Mouse (Mus musculus) mature B cell (primary cell): ENCODE results near the gene Sox13.

Source experiments
- in situ Hi-C: fragments of 300-500 bp; cut with MboI; formaldehyde crosslinking; loops from 2 replicates; pipeline ENCODE4 v1.14.3; 2019

The Sox13 gene

DNA sequence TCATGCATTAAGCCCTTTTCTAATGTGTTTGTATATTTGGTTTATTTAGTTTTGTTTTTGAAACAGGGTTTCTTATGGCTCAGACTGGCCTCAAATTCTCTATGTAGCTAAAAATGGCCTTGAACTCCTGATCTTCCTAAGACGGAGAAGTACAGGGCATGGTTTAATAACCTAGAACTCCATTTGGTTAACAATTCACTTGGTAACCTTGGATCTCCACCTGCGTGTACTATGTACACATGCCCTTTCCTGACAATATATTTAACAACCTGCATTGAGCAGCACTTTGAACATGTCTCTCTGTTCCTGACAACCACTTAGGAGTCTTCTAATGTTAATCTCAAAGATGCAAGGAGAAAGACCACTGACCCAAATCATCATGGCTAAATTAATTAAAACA, 7.0 kb upstream of the Sox13 start:
- in situ Hi-C loops = no loop called here

DNA sequence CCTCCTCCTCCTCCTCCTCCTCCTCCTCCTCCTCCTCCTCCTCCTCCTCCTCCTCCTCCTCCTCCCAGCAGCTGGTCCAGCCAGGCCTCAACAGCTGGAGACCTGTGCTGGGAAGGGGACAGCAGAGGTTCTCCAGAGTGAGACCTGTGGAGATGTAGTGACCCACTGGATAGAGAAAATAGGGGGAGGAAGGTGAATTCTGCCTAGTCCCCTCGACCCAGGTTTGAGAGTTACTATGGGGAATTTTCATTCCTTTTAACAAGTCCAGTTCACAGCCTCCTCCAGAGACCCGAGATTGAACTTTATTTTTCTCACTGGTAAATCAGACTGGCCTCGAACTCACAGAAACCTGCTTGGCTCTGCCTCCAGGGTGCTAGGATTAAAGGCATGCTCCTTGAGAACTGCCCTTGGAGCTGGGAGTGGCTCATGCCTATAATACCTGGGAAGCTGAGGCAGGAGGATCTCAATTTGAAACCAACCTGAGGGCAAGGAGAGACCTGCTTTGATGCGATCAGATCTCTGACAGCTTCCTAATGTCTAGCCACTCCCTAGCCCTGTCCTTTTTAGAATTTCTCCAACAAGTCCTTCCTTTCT, 467 bp upstream of the Sox13 start:
- in situ Hi-C loops = no loop called here

DNA sequence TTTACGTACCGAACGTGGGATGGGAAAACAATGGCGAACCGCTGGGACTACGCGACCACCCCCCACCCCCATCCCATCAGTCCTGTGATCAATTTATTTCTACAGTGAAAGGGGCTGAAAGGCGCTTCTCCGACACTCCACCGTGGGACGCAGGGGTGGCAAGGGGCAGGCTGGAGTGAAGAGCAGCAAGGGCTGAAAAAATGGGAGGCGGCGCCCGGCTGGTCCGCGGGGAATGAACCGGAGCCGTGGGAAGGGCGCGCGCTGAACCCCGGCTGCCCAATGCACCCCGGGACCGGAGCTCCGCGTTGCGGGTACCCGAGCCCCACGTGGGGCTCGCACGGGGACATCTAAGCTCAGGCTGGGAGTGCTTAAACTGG, 1.0 kb downstream of the Sox13 start:
- in situ Hi-C loops = no loop called here

DNA sequence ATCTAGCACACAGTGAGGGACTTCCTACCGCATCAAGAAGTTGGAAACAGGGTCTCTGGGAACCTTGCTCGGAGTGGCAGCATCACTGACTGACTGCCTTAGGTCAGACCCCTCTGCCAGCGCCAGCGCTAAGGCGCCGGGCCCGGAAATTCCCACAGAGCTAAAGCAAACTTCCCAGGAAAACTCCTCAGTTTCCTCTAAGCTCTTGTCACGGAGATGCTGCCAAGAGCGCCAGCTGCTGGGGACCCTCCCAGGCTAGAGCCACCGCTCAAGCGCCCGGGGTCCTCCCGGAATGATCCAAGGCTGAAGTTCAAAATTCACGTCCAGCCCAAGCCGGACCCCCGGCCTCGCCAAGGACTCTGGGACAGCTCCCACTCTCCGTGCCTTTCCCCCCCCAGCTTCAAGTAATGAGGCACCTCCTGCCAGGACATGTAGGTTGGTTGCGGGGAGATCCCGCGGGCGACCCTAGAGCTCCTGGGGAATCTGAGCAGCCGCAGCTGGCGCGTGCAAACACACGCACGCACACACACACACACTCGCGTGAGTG, 1.5 kb downstream of the Sox13 start:
- in situ Hi-C loops = no loop called here

DNA sequence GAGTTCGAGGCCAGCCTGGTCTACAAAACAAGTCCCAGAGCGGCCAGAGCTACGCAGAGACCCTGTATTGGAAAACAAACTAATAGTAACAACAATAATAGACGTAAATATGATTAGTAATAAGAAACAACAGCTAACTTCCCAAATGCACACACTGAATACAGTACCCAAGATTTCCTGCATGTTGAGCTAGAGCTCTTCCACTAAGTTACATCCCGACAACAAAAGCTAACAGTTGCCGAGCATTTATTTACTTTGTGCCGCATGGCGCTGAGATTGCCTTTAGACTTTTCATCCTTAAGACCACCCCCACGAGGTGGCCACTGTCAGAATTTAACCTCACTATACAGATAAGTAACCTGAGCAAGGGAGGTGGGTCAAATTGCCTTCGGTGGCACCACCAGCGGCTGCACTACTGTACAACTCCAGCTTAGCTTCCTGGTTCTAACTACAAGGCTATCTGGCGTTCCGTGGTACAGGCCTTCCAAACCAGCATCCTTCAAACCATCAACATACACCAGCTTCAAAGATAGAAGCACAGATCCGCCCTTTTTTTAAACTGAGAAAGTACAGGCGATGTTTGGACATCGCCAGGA, 2.1 kb downstream of the Sox13 start:
- in situ Hi-C loops = no loop called here

DNA sequence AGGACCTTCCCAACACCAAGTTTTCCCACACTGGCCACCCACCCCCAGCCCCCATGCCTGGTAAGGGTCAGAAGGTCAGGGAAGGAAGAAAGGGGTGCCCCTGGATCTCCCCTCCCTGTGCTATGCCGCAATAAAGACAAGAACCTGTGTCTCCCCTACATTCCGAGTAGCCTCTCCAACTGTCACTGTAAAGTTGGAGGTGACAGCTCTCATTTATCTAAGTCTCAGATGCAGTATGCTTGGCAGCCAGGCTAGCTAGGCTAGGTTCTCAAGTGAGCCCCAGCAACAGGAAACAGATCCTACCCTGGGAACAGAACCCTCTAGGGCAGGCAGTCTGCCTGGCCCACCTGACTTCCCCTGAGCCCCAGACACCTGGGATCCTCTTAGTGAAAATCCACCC, 3.1 kb downstream of the Sox13 start:
- in situ Hi-C loops = no loop called here

DNA sequence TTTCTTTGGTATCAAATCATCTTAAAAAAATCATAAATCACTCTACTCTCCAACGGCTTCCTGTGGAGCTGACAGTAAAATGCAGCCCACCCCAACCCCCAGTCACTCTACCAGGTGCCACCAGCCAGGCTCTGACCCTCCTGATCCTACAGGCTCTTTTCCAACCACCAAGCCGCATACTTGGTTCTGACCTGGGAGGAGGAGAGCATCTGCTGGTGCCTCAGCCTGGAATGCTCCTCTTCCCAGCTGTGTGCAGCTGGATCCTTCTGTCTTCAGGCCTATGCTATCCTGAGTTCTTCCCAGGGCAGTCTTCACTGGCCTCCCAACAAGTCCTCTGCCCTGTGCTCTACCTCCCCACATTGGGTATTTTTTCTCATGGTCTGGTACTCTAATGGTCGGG, 3.7 kb downstream of the Sox13 start:
- in situ Hi-C loops = no loop called here

DNA sequence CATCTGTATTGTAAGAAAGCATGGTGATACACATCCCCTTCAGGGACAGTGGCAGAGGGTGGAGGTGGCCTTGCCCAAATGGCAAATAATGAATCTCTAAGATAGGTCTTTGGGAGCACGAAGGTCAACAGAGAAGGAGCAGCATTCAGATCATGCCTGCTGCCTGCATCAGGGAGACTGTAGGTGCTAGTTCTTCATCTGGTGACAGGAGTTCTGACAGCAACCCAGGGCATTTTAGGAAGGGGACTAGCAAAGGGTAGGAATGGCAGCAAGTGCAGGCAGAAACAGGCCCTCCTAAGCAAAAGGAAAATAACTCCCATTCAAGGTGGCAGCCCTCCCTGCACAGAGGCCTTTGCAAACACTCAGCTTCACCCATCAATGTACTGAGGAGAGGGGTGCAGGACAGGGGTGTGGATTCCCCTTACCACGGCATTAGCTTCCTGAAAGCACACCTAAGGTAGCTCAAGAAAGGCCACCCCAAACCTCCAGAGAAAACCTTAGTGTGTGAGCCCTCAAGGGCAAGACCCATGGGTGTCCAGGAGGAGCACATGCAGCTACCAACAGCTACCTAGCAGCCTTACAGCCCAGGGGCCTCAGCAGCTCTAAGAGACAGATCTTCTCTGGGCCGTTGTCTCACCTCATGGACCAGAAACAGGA, 4.9 kb downstream of the Sox13 start:
- in situ Hi-C loops = no loop called here

DNA sequence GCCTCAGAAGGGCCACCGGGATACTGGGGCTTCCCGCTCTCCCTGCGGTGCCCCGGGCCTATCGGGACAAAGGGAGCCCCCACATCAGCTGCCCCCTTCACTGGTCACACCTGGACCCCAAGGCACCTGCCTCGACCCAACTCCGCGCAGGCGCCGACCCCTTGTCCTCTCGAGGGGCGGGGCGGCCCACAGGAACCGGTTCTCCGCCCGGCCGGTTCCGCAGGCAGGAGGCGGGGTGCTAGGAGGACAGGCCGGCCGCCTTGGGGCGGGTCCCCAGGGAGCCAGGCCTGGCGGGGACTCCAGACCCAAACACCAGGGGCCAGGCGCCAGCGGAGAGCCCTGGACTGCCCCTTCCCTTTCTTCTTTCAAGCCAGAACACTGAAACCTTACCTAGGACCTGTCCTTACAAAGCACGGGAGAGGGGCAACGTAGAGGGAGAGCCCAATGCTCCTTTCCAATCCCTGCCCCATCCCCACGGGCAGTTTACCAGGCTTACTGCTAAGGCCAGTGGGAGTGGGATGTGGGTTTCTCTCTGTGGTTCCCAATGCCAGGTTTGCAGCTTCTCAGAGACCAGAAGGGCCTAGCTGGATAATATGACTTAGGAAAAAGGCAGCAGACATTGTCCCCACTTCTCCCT, 5.9 kb downstream of the Sox13 start:
- in situ Hi-C loops = no loop called here

DNA sequence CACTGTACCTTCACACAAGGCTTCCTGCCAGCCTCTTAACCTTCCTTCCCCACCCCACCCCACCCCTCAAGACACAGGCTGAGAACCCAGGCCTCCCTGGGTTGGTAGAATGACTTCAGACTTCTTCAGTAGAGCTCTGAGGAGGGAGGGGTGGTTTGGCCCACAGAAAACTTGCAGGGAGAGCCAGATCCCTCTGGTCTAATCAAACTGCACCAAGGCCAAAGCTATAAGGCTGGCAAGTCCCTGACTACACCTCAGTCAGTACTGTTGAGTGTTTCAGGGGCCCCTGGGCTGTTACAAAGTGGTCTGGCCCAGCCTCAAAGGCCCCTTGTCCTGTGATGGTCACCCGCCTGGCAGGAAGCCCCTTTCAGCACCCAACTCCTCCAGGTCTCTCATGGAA, 6.6 kb downstream of the Sox13 start:
- in situ Hi-C loops = no loop called here

DNA sequence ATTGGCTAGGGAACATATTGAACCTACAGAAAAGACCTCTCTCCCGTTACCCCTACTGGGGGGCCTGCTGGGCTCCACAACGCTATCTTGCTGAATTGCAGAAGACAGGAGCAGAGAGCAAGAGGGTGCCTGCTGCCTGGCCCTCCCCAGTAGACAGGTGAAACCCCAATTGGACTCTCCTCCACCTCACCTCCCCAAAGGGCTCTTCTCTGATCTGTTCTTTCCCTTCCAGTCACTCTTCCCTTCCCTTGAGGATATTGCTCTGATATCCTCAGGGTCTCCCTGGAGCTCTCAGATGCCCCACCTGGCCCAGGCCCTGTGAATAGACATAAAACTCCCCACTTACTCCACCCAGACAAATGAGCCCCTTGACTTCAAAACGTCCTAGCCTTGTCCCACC, 7.1 kb downstream of the Sox13 start:
- in situ Hi-C loops = no loop called here

DNA sequence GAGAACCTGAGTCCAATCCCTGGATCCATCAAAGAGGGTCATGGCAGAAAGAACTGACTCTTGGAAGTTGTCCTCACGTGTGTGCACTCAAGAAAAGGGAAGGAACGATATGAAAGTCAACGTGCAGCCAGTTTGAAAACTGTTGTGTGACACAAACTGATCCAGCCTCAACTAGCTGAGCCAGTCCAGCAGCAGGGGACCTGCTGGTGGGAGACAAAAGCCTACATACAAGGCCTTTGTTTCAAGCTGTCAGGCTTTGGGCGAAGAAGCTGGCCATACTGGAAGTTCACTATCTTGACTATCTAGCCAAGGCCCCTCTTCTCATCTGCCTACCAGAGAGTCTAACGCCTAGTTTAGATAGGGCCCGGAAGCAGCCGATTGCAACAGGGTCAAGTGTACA, 7.7 kb downstream of the Sox13 start:
- in situ Hi-C loops = no loop called here

DNA sequence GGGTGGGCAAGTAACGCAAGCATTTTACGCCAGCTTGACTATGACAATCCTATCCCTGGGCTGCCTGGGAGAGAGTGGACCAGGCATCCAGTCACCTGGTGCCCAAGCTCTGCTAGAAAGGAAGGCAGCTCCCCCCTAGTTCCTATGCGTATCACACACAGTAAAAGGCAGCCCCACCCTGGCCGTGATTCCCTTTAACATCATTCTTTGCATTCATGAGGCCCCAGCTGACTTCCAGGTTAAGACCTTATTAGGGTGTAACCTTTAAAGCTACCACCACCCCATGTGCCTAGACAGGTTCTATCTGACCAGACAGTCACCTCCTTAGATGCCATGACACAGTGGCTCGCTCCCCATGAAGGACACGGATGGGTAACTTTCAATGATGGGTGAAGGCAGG, 8.7 kb downstream of the Sox13 start:
- in situ Hi-C loops = no loop called here

DNA sequence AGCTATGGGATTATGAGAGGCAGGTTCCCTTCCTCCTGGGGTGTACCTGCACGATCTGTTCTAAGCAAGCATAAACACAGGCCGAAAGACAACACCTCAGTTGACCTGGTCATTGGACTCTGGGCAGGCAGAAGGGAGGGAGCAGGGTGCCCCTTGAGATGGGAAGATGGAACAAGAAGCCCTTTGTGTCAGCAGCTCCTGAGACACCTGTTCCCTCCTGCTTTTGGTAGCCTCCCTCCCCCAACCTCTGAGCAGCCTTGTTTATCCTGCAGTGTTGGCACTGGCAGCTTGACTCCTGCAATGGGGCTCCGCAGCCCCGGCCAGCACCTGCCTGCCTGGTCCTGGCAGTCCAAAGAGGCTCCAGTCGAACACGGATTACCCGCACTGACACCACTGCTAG, 9.1 kb downstream of the Sox13 start:
- in situ Hi-C loops = no loop called here

DNA sequence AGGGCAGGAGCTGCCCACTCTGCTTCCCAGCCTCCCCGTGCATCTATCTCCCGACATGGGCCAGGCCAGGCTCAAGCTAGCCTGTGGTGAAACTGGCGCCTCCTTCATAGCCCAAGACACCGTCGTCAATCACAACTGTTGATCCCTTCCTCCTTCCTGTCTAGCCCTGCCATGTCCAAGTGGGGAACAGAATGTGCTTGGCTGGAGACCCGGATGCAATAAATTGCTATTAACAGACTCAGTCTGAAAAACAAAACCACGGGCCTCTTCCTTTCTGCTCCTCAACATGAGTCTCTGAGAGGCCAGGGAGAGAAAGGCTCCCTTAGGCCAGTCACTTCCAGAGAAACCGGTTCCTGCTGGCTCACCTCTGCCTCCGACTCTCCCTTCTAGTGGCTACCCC, 11.2 kb downstream of the Sox13 start:
- in situ Hi-C loops = no loop called here

DNA sequence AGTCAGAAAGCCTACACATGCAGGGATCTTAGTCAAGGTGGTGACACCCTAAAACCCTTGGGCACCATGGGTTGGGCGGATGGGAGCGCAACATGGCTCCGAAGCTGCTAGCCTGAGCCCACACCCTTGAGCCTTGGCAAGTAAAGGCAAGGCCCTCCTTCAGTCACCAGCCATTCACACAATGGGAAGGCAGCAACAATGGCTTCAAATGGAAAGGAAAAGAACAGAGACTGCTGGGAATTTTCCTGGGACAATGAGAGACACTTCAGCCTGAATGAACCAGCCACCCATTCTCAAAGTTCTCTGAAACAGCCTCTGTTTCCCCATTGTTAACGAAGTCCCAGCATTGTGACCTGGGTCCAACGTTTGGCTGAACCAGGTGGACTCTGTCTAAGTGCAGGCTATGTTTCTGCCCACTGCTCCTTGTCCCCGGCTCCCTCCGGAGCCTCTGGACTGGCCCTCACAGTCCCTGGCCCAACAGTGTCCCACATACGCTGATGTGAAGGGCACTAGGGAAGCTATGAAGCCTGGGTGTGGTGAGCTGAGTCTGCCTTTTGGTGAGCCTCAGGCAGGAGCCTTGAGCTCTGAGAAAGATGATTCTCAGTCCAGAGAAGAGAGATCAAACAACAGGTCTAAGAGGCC, 12.6 kb downstream of the Sox13 start:
- in situ Hi-C loops = no loop called here

DNA sequence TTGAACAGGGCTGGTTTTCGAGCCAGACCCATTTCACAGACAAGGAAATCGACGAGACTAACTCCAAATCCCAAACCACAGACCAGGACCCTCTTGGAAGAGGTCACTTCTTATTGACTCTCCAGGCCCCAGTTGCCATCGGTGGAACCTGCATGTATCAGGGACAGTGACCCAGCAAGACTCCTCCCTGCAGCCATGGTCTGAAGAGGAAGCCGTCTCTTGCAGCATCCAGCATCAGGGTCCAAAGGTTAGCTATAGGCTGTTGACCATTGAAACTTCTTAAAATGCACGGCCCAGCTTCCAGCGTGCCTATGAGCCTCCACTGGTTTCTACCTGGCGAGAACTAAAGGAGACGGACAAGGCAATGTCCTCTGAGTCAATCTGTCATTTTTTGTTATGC, 14.4 kb downstream of the Sox13 start:
- in situ Hi-C loops = no loop called here

DNA sequence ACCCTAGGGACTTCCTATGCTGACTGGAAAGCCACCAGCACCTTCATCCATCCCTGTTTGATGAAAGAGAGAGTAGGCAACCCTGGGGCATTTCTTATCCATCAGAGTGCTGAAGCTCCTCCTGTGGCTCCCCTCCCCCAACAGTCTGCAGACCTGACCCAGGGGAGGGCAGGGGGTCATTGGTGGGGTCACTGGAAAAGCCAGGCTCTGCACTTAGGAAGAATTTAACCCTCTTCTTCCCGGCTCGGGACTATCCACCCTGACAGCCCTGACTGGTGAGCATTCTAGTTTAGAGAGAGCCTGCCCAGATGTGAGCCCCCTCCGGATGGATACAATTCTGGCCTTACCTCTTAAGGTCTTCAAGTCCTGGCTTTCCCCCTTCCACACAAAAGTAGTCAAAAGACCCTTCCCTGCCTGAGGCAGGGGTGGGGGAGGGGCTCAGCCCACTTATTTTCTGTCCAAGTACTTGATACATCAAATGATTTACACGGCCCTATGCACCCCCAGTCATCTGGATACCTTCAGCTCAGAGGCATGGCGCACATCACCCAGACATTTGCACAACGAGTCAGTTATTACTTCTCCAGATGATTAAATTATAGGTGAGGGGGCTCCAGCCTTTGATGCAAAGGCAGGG, 15.2 kb downstream of the Sox13 start:
- in situ Hi-C loops = no loop called here

DNA sequence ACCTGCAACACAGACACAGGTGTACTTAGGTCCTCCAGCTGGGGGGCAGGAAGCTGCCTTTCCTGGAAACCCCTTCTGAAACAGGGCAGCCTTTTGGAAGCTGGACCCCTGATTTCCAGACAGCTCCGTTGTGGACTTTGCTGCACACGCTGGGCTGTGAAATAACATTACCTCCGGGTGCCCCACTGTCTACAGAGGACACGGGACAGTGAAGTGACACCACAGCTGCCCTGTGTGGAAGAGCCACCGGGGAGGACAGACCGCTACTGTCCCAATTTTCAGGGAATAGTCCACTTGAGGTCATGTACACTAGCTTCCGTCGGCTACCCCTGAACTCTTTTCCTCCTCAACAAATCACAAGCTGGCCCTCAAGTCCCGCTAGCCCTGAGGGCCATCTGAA, 15.9 kb downstream of the Sox13 start:
- in situ Hi-C loops = no loop called here

DNA sequence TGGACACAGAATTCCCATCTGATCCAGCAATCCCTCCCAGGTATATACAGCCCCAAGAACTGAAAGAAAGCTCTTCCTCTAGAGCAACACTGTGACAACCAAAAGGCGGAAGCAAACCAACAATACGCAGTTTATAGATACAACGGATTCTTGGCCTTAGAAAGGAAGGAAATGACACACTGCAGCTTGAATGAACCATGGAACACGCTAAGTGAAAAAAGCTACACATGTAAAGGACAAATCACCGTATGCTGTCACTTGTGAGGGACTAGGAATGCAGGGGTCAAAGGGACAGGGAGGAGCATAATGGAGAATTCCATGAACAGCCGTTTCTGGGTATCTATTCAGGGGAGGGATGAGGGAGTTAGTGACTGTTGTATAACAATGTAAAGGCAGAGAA, 16.7 kb downstream of the Sox13 start:
- in situ Hi-C loops = no loop called here

DNA sequence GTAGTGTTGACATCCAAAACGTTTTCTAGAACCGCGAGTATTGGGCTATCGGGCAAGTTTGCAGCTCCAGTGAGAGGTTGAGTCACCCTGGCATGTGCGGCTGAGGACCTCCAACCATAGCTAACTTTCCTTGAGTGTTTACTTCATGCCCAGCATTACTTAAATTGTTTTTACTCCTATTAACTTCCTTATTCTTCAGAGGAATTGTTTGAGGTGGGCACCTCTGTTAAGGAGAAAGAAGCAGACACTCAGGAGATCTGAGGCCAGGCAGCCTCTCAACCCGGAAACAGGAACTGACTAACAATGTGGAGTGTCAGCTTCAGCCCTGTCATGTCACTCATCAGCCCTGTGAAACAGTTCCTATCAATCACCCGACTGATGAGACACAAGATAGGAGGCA, 17.6 kb downstream of the Sox13 start:
- in situ Hi-C loops = no loop called here

DNA sequence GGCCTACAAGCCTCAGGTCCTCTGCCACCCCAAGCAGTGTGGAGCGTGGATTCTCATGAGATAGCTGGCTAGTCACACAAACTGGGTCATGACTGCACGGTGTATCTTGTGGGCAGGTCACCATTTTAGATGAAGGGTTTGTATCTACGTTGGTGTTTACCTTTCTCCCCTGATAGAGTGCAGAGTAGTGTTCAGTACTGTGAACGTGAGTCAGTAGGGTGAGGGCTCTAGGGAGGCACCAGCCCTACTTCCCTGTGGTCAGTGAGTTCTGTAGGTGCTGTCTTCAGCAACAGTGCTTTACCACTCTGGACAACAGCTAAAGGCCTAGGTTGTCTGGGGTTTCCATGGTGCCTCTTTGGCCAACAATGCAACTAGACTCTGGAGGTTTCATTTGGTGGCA, 20.2 kb downstream of the Sox13 start:
- in situ Hi-C loops = no loop called here
